Mouse (Mus musculus): Measurements from ENCODE around the gene Dnaaf2.
A peak's percentile ranks its signal among the peaks of the same experiment; 100 is the strongest.
"Not testable (repeated sequence)": the region's sequence is repeated elsewhere in the genome, so short reads cannot be mapped to it uniquely, and the experiment has no call there.

Dnaaf2 gene

DNA sequence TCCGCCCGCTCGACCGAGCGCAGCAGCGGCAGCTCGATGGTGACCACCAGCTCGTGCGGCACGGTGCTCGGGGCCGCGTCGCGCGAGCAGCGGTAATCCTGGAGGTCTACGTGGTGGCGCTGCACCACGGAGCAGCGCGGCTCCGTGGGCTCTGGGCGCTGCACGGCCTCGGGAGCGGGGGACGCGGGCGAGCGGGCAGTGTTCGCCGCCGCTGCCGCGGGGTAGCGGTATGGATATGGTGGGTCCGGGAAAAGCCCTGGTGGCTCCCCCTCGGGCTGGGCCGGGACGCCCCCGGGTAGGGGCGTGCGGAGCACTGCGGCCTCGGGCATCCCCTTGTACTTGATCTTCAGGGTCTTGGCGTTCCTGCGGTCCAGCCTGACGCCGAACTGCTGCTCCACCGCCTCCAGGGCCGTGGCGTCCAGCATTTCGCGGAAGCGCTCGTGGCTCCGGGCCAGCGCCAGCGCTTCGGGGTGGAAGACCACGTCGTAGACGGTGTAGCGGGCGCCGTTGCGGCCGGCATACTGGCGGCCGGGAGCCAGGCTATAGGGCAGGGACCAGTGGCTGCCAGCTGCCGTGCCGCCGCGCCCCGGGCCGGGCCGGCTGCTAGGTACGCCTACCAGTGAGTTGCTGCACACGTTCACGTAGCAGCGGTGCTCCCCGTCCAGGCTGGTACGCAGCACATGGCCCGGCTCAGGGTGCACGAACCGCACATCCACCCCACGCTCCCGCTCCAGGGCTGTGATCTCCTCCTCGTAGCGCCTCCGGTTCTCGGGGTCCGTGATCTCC is 658 bp downstream of the Dnaaf2 start:
- DNase-seq (ENCODE audit: low read depth, low spot score) = peak; percentile 87

DNA sequence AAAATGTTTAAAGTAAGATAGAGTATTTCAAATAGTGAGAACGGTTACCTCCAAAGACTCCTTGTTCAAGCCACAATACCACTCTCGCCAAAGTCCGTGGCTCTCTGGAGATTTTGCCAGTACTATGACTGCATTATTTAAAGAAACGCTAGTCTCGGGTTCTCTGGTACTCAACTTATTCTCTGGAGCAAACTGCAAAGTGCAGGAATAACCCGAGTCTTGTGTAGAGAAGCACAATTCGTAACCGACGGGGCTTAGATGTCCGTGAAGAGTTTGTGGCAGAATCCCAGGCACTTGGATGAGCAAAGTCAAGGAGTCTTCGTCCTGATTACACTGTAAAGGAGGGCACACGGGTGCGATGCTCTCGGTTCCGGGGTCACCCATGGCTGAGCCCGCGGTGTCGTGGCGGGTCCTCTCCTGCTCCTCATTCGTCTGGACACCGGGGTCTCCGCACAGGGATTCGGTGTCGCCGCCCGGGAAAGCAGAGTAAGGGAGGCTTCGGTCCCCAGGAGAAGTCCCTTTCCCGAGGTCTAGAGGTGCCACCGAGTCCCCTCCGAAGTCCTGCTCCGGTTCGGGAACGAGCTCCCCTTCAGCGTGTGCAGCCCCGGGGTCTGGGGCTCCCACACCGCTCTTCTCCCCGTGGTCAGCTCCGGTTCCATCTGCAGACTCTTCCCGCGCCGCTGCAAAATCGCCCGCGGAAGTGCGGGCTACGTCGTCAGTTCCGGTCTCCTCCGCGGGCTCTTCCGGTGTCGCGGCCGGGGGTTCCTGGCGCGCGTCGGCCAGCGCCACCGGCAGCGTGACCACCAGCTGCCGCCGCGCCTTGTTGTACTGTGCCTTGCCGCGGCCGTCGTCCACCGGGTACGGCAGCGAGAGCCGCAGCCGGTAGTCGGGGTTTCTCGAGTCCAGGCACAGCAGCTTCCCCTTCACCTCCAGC is 1.5 kb downstream of the Dnaaf2 start, which contains the start of gene Gm49383:
Gene Gm49383, minus strand, starts transcription at position 661 of the 934 bp plus-strand sequence.
- DNase-seq (ENCODE audit: low read depth, low spot score) = peak; percentile 89

DNA sequence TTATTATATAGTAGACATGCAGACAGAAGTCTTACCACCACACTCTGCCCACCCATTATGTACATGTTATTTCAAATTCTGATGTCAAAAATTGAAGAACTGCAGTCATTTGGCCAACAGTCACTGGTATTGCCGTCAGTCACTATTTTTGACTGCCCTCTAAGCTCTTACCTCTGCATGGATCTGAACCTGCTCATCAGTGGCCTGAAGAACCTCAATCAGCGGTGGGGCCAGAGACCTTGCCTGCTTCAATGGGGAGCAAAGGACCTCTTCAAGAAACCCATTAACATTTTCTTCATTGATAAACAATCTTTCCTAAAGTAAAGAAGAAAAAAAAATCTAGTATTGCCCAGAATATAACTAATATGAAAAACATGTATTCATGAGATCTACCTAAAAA is 5.6 kb downstream of the Dnaaf2 start:
- no peak for DNase-seq (ENCODE audit: low read depth, low spot score)

DNA sequence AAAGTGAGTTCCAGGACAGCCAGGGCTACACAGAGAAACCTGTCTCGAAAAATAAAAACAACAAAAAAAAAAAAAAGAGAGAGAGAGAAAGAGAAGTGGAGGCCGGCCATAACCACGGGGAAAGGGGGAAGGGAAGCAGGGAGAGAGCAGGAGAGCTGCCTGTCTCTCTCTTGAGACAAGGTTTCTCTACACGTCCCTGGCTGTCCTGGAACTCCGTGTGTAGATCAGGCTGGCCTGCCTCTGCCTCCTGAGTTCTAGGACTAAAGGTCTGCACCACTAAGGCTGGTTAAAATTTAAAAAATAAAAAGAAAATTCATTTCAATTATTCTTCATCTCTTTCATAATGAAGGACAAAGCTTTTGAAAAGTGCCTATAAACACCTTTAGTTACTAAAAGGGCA is 6.8 kb downstream of the Dnaaf2 start:
- DNase-seq (ENCODE audit: low read depth, low spot score) = no peak

DNA sequence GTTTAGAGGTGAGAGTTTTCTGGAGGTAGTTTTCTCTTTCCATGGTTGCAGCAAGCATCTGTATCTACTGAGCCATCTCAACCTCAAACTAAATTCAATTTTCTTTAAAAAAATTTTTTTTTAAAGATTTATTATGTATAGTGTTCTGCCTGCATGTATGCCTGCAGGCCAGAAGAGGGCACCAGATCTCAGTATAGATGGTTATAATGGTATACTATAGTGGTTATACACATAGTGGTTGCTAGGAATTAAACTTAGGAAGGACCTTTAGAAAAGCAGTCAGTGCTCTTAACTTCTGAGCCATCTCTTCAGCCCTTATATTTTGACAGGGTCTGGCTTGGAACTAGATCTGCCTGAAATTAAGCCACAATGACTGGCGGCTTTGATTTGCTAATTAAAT is 7.7 kb downstream of the Dnaaf2 start:
- no peak for DNase-seq (ENCODE audit: low read depth, low spot score)

DNA sequence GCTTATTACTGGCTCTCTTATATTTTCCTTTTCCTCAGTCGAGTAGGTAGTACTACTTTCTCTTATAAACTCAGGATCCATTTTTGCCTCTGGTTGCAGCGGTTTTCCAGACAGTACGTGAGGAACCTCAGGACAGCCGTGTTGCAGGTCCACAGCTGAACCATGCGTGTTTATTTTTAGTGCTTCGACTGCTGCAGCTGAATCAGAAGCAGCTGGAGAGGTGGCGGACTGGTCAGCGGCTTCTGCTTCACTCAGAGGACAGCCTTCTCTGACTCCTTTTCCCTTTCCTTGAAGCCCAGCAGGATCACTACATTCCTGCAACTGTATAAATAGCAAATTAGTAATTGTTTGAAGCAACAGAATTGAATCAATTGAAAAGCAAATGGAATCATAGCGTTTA is 8.2 kb downstream of the Dnaaf2 start:
- DNase-seq (ENCODE audit: low read depth, low spot score) = no peak

DNA sequence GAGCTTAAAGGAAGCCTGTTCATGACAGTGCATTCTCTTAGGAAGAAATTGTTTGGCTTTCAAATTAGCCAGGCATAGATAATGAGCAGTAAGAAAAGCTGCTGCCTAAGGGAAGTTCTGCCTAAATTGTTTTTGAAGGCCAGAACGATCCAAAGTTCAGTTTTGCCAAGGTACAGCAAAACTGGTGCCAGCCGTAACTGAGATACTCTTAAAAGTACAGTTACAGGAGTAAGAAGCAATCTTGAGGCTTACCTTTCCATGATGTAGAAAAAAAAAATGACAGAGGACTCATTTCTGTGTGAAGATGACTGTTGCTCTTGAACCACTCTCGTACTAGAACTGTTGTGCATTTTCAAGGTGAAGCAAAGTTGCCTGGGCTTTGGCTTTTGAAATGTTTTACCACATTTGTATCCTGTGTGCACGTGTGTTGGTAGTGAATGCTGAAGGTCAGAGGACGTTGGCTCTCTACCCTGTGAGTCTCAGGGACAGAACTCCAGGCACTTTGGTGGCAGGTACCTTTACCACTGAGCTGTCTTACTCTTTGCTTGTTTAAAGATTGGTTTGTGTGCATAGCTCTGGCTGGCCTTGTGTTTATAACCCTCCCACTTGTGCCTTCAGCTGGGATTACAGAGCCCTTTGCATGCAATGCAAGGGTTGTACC is 11.3 kb downstream of the Dnaaf2 start:
- peak; percentile 39 for DNase-seq (ENCODE audit: low read depth, low spot score)

DNA sequence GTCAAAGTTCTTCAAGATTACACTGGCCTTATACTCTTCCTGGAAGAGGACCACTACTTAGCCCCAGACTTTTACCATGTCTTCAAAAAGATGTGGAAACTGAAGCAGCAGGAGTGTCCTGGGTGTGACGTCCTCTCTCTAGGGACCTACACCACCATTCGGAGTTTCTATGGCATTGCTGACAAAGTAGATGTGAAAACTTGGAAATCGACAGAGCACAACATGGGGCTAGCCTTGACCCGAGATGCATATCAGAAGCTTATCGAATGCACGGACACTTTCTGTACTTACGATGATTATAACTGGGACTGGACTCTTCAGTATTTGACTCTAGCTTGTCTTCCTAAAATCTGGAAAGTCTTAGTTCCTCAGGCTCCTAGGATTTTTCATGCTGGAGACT is 12.9 kb downstream of the Dnaaf2 start:
- no peak for DNase-seq (ENCODE audit: low read depth, low spot score)

DNA sequence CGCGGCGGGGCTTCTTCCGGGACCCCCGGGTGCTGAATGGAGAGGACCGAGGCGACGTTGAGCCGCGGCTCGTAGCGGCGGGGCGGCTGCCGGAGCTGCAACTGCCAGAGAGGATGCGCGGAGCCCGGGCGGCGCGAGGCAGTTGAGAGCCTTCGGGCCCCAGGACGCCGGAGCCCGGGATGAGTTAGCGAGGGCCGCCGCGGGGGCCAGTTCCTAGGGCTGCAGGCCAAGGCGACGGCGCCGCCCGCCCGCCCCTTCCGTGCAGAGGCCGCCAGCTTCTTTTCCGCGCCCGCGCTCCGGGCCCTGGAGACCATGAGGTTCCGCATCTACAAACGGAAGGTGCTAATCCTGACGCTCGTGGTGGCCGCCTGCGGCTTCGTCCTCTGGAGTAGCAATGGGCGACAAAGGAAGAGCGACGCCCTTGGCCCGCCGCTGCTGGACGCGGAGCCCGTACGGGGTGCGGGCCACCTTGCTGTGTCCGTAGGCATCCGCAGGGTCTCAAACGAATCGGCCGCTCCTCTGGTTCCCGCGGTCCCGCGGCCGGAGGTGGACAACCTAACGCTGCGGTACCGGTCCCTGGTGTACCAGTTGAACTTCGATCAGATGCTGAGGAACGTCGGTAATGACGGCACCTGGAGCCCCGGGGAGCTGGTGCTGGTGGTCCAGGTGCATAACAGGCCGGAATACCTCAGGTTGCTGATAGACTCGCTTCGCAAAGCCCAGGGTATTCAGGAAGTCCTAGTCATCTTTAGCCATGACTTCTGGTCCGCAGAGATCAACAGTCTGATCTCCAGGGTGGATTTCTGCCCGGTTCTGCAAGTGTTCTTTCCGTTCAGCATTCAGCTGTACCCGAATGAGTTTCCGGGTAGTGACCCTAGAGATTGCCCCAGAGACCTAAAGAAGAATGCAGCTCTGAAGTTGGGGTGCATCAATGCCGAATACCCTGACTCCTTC is 13.6 kb downstream of the Dnaaf2 start:
- DNase-seq (ENCODE audit: low read depth, low spot score) = peak; percentile 76

DNA sequence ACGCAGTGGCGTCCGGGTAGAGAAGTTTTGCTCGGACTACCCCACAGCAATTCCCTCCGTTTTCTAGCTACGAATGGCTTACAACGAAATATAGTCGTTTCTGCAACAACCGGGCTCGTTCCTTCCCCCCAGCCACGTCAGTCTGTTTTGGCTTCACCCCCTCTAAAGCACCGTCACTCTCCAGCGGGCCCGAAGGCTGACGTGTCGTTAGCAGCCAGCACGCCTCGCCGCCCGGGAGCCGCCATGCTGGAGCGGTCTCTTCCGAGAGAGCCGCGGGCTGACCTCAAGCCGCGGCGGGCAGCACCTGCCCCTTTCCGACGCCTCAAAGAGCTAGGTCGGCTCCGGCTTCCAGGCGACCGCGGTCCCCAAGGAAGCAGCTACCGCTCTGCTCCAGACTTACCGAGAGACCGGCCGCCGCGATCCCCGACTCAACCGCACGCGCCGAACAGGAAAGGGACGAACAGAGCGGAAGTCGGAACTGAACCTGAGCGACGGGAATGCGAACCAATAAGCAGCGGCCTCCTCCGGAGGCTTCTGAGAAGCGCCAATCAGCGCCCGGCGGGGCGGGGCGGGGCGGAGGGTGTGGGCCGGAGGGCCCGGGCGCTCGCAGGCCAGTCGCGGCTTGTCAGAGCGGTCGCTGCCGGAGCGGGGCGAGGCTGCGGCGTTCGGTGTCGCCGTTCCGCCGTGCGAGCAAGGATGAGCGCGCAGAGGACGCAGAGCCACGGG is 14.5 kb downstream of the Dnaaf2 start, which contains the start of the genes Rpl36al and Mgat2:
Gene Rpl36al, minus strand, starts transcription at position 501 of the 726 bp plus-strand sequence.
Gene Mgat2, plus strand, starts transcription at position 575 of the 726 bp plus-strand sequence.
- DNase-seq (ENCODE audit: low read depth, low spot score) = peak; percentile 99

DNA sequence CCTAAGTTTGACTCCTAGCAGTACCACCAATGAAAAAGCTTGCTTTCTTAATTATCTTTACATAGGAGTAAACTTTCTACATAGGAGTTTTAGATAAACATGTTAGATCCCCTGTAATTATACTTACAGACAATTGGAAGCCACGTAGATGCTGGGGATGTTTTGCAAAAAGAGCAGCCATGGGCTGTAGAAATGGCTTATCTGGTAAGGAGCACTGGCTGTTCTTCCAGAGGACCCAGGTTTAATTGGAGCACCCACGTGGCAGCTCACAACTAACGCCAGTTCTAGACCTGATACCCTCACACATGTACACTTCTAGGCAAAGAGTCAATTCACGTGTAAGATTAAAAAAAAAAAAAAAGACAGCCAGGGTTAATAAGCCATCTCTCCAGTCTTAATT is 16.4 kb downstream of the Dnaaf2 start:
- DNase-seq (ENCODE audit: low read depth, low spot score) = no peak

DNA sequence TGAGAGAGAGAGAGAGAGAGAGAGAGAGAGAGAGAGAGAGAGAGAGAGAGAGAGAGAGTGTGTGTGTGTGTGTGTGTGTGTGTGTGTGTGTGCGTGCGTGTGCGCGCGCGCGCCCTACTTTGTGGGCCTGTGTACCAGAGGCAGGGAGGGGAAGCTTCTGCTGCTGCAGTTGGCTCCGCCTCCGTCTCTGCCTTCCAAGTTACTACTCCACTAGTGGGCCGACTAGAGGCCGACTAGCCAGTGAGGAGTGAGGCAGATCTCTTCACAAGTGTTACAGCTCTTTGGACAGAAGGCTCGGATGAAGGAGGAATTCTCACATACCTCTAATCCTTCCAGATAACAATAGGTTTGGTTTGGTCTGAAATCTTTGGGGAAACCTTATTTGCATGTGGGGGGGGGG is 18.9 kb downstream of the Dnaaf2 start:
- DNase-seq (ENCODE audit: low read depth, low spot score) = no peak

DNA sequence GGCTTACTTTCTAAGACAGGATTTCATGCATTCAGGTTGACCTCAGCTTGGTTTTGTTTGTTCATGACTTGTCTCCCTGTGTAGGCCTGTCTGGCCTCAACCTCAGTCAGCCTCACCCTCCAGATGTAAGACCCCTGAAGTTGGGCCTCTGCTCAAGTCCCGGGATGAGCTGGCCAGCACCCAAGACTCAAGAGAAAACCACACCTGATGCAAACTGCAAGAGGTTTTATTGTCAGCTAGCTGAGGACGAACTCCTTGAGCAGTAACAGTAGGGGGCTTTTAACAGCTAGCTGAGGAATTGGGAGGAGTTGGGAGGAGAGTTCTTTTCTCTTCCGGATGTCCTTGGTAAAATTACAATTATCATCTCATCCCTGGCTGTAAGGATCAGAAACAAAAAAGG is 20.7 kb downstream of the Dnaaf2 start:
- DNase-seq (ENCODE audit: low read depth, low spot score) = no peak

DNA sequence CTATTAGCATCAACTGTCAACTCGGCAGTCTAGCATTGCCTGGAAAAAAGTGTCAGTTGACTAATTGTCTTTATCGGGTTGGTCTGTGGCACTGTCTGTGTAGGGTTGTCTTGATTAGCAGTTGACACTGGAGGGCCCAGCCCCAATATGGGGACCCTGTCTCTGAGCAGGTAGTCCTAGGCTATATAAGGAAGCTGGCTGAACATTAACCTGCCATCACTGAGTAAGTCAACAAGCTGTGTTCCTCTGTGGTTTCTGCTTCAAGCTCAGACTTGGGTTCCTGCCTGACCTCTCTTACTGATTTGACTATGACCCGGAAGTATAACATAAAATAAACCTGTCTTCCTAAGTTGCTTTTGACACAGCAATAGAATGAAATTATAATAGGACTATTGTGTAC is 22.3 kb downstream of the Dnaaf2 start:
- no peak for DNase-seq (ENCODE audit: low read depth, low spot score)

DNA sequence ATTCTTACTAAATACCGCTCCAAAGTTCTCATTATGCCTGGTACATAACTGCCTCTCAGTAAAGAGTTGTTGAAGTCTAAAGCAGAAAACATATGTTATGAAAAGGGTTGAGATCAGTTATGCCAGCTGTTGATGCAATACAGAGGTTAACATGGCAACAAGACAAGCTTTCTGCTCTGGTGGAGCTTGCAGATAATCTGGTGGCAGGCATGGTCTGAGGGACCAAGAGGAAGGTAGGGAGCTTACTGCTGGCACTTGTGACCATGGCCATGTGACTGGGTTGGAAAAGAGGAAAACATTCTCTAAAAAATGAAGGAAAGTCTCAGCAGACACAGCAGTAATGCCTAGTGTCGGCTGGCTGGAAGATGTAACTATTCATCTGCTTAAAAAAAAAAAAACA is 26.9 kb downstream of the Dnaaf2 start:
- no peak for DNase-seq (ENCODE audit: low read depth, low spot score)

DNA sequence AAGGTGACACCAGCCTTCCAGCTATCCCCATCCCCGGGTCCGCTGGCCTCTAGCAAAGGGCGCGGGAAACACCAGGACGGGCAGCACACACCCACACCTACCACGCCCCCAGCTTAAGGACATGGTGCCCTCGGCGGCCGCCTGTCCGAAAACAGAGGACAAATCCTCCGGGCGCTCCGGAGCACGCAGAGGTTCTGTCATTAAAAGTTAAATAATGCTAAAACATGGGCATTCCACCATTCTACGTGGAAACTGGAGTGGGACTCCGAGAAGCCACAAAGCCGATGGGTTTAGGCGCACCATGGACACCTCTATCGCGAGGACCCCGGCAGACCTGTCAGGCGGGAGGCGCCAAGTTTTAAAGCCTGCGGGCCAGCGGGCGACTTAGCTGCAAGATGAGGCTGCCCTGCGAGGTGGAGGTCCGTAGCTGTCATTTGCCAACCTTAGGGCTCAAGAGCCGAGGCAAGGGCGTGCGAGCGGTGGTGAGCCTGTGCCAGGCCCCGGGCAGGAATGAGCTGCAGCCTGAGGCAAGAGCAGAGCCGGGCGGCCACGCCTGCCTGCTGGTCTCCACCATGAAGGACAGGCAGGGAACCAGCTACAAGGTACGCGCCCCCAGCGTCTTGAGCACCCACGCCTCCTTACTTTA is 29.6 kb downstream of the Dnaaf2 start, which contains the start of gene Lrr1:
Gene Lrr1, plus strand, starts transcription at position 354 of the 646 bp plus-strand sequence.
- peak; percentile 96 for DNase-seq (ENCODE audit: low read depth, low spot score)

DNA sequence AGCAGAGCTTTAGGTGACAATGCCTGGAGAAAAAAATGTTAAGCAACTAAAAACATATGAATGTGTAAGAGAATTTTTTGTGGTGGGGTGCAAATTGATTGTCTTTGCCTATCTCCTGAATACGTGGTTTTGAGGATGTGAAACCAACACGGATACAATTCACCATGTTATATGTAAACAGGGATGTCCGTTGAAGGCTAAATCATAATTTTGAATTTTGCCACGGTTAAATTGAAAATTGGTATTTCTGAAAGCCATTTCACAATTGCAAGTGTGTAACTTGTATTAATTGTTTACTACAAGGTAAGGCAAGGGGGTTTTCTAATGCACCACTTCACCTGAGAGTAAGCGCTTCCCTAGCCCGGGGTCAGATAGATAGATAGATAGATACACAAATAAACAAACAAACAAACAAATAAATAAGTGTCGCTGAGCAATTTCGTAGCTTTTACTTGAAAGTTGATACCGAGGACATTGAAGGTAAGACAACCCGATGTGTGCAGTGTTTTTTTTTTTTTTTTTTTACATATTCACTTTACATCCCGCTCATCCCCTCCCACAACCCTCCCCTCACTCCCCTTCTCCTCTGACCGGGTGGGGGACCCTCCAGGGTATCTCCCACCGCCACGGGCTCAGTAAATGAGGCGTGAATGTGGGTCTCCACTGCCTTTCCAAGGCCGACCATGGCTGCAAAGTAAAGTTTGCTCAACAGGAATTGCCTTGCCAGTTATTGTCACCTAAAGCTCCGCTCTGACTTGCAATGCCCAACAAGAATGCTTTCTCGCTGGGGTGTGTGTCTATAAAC is 30.4 kb downstream of the Dnaaf2 start:
- peak; percentile 66 for DNase-seq (ENCODE audit: low read depth, low spot score)

DNA sequence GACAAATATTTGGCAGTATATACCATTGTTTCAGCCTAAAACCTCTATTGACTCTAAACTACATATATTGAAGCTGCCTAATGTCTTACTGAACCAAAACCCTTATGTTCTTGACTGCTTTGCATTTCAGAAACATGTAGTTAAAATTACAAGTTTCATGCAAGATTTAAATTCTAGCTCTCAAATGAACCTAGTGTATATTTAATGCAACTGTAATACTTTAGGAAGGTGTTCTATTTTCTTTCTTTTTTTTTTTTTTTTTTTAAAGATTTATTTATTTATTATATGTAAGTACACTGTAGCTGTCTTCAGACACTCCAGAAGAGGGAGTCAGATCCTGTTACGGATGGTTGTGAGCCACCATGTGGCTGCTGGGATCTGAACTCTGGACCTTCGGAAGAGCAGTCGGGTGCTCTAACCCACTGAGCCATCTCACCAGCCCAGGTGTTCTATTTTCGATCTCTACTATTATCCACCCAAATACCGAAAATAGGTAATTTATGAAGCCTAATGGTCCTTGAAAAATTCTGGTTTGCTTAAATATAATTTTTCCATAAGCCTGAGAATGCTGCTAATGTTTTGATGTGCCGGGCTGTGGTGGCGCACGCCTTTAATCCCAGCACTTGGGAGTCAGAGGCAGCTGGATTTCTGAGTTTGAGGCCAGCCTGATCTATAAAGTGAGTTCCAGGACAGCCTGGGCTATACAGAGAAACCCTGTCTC is 31.2 kb downstream of the Dnaaf2 start:
- not testable (repeated sequence) for DNase-seq (ENCODE audit: low read depth, low spot score)
